Mouse (Mus musculus) bone marrow, adult 2 months (tissue): ENCODE measurements around the gene Aff2. TPM values are rescaled to one million over a fixed set of nuclear protein-coding genes. Genes with fewer than 3 reads are reported as not detected.

Experiments used
- H3K27ac ChIP-seq: fragments of 200-500 bp; 2 replicates; pipeline ENCODE4 v1.5.1; 2012; ENCODE audit warnings: low read depth, mild to moderate bottlenecking, control low read depth, inconsistent platforms, low read length; ENCODE audit not compliant: control insufficient read depth, poor library complexity, insufficient read depth
- H3K4me1 ChIP-seq: fragments of 200-500 bp; 2 replicates; pipeline ENCODE4 v1.6.1; 2011; ENCODE audit warnings: low read length; ENCODE audit not compliant: control insufficient read depth, insufficient read depth
- H3K4me3 ChIP-seq: fragments of 200-500 bp; replicated peaks from 2 replicates; pipeline ENCODE3; 2011; ENCODE audit warnings: mild to moderate bottlenecking, low read depth, low read length, control low read depth; ENCODE audit not compliant: control insufficient read depth
- CTCF ChIP-seq: fragments of 200-500 bp; IDR thresholded peaks from 2 replicates; pipeline ENCODE4 v1.5.1; 2011; ENCODE audit warnings: low read length, control low read depth; ENCODE audit not compliant: control insufficient read depth, insufficient read depth
- POLR2A ChIP-seq: fragments of 200-500 bp; IDR thresholded peaks from 2 replicates; pipeline ENCODE4 v1.6.1; 2011; ENCODE audit warnings: low read depth, mild to moderate bottlenecking, control low read depth, low read length, borderline replicate concordance; ENCODE audit not compliant: control insufficient read depth
- WGBS: fragments of 180-500 bp; shearing (Covaris S2); methylation state at CpG from one replicate; pipeline ENCODE4 v1.1.7; 2018; 5-methylcytosine and 5-hydroxymethylcytosine counted together
- polyA plus RNA-seq: library from polyadenylated mRNA; stranded (reverse); fragments of >200 nt; gene quantifications from 2 replicates; pipeline ENCODE4 v1.2.4, GENCODE M21; 2011; ENCODE audit warnings: low replicate concordance; ENCODE audit not compliant: missing spikeins, insufficient read depth, insufficient read length

The Aff2 gene
- polyA plus RNA-seq: not detected in 2 replicates

- no peak for TF ChIP-seq CTCF
- no peak for TF ChIP-seq POLR2A
- Histone ChIP-seq H3K27ac (peak within 1 kb of the TSS; percentile 27; the same call in 1 of the 2 replicates), H3K4me1 (no peaks in the 10 kb centered on the region; the same call in 1 of the 2 replicates), H3K4me3 (peak within 1 kb of the TSS; percentile 37)
- WGBS: 17% methylated on average over 66 of the region's 79 CpGs
Observed at GRCm38 (mm10) chrX:69360238-69361054, at the start of gene Aff2. TSS of gene Aff2 (plus strand) at chrX:69360294.

GRCm38 (mm10) chrX:69337296-69337695 is 22.8 kb upstream of the Aff2 start:
- Histone ChIP-seq H3K27ac (no peak overlapping the region), H3K4me3 (no peak overlapping the region), H3K4me1 (no peaks in the 10 kb centered on the region)
- no peak for TF ChIP-seq POLR2A
- TF ChIP-seq CTCF: no peak

GRCm38 (mm10) chrX:69355621-69356020 is 4.5 kb upstream of the Aff2 start:
- no peaks in the 10 kb centered on the region; the same call in 1 of the 2 replicates for H3K4me1 ChIP-seq
- TF ChIP-seq POLR2A (no peak), CTCF (no peak)
- WGBS: 42% methylated on average over 2 of the region's 2 CpGs
- H3K27ac ChIP-seq: no peak overlapping the region
- H3K4me3 ChIP-seq: no peak overlapping the region

- H3K4me1 ChIP-seq: no peaks in the 10 kb centered on the region; the same call in 1 of the 2 replicates
- H3K4me3 ChIP-seq: no peak overlapping the region
- TF ChIP-seq POLR2A (no peak), CTCF (no peak)
- H3K27ac ChIP-seq: no peak overlapping the region
- WGBS: 25% methylated on average over 5 of the region's 5 CpGs
Observed at GRCm38 (mm10) chrX:69359360-69359759, 734 bp upstream of the Aff2 start.

- TF ChIP-seq POLR2A (no peak), CTCF (no peak)
Observed at GRCm38 (mm10) chrX:69359885-69360237, 233 bp upstream of the Aff2 start.

GRCm38 (mm10) chrX:69361055-69361558 is 1.0 kb downstream of the Aff2 start:
- Histone ChIP-seq H3K4me3 (peak overlapping the region; percentile 37), H3K27ac (no peak overlapping the region), H3K4me1 (no peaks in the 10 kb centered on the region; the same call in 1 of the 2 replicates)
- TF ChIP-seq POLR2A (no peak), CTCF (no peak)
- WGBS: 12% methylated on average over 10 of the region's 10 CpGs

More at GRCm38 (mm10) chrX:69359885-69360237, 233 bp upstream of the Aff2 start:
- H3K4me3 ChIP-seq: no peak overlapping the region
- no peaks in the 10 kb centered on the region; the same call in 1 of the 2 replicates for H3K4me1 ChIP-seq
- H3K27ac ChIP-seq: no peak overlapping the region
- WGBS: 18% methylated on average over 4 of the region's 4 CpGs

- no peak overlapping the region for H3K27ac ChIP-seq
- H3K4me1 ChIP-seq: no peaks in the 10 kb centered on the region; the same call in 1 of the 2 replicates
- 4% methylated on average over 2 of the region's 2 CpGs for WGBS
- H3K4me3 ChIP-seq: no peak overlapping the region
- TF ChIP-seq POLR2A (no peak), CTCF (no peak)
Observed at GRCm38 (mm10) chrX:69364198-69364597, 4.1 kb downstream of the Aff2 start.

GRCm38 (mm10) chrX:69373341-69373740 is 13.2 kb downstream of the Aff2 start:
- WGBS: 62% methylated on average over 2 of the region's 2 CpGs
- TF ChIP-seq POLR2A: no peak
- TF ChIP-seq CTCF: no peak

GRCm38 (mm10) chrX:69389738-69390137 is 29.6 kb downstream of the Aff2 start:
- Histone ChIP-seq H3K27ac (no peak overlapping the region), H3K4me1 (no peaks in the 10 kb centered on the region), H3K4me3 (no peak overlapping the region)
- TF ChIP-seq POLR2A: no peak
- TF ChIP-seq CTCF: no peak
- WGBS: 6% methylated on average over 1 of the region's 1 CpGs

More at GRCm38 (mm10) chrX:69373341-69373740, 13.2 kb downstream of the Aff2 start:
- Histone ChIP-seq H3K27ac (no peak overlapping the region), H3K4me1 (no peaks in the 10 kb centered on the region), H3K4me3 (no peak overlapping the region)
